Comparison of ENCODE assay signal across 16 mouse cellular contexts in genomic region chr12:34472949-34473651, GRCm38 (mm10).
DNase-seq lines count a peak whose midpoint lies in the region; ATAC-seq and TF ChIP-seq lines count a peak whose summit lies in the region.
"Had no signal": no experiment of that assay in that cellular context is flagged by ENCODE, and none has a peak within 500 bp of the region (broad histone marks: within the 10 kb centered on the region; RNA-seq: fewer than 3 reads in every experiment).

No protein-coding gene starts in this region.

- no peak overlapping the region for H3K9ac ChIP-seq in kidney, postnatal 0 days (ENCODE audit: low read depth, low read length)
- H3K9ac ChIP-seq in limb, embryonic 12.5 days (replicated peaks), result no peak overlapping the region
- H3K9ac ChIP-seq: liver, embryonic 14.5 days had no signal

- H3K4me2 ChIP-seq in kidney, postnatal 0 days (ENCODE audit: low read length), result no peak overlapping the region
- H3K4me2 ChIP-seq in limb, embryonic 12.5 days, result 0 out of 2 replicates have a peak overlapping the region, but pooled peaks have one; percentile 9

- no peak overlapping the region for H3K27ac ChIP-seq in kidney, postnatal 0 days
- peak overlapping the region; percentile 31; the same call in 1 of the 2 replicates for H3K27ac ChIP-seq in cortical plate, adult 2 months (ENCODE audit: insufficient read depth, low read length)
- peak overlapping the region; percentile 77 for H3K27ac ChIP-seq in limb, embryonic 12.5 days
- H3K27ac ChIP-seq: liver, embryonic 14.5 days had no signal

- H3K36me3 ChIP-seq in kidney, postnatal 0 days (ENCODE audit: insufficient read depth, low read length), result no peaks in the 10 kb centered on the region
- no peaks in the 10 kb centered on the region for H3K36me3 ChIP-seq in limb, embryonic 12.5 days

- H3K4me1 ChIP-seq in kidney, postnatal 0 days (replicated peaks; ENCODE audit: insufficient read depth, low read length), result no peaks in the 10 kb centered on the region
- peaks cover 2% of the 10 kb centered on the region for H3K4me1 ChIP-seq in cortical plate, adult 2 months (ENCODE audit: control insufficient read depth, insufficient read depth, low read length)
- peaks cover 11% of the 10 kb centered on the region for H3K4me1 ChIP-seq in limb, embryonic 12.5 days (replicated peaks)

- TF ChIP-seq POLR2A in cortical plate, adult 2 months (IDR thresholded peaks at IDR 0.05; ENCODE audit: extremely low read depth, insufficient read depth, low read length), result no peak

- WGBS in kidney, postnatal 0 days, result 65% methylated on average over 10 of the region's 10 CpGs
- WGBS in limb, embryonic 12.5 days, result 81% methylated on average over 10 of the region's 10 CpGs

- DNase-seq in gastrocnemius, adult 18-20 months (ENCODE audit: low spot score), result peak; percentile 14
- no peak for DNase-seq in gastrocnemius, postnatal 4 days (ENCODE audit: low spot score in 2 of 2)
- peak; percentile 14 for DNase-seq in kidney, postnatal 0 days (ENCODE audit: low spot score)
- DNase-seq in kidney, adult 8-10 months, result no peak
- DNase-seq: adrenal gland, postnatal 36 days; cerebellum, adult 9-10 months; kidney, adult 2 months; kidney, postnatal 36 days; lung, postnatal 14 days; spleen, adult 18-20 months; thymus, adult 18-20 months had no signal

- no peaks in the 10 kb centered on the region for H3K9me3 ChIP-seq in kidney, postnatal 0 days (replicated peaks; ENCODE audit: low read length)
- H3K9me3 ChIP-seq in limb, embryonic 12.5 days, result no peaks in the 10 kb centered on the region

- H3K4me3 ChIP-seq in kidney, postnatal 0 days (replicated peaks; ENCODE audit: low read depth, low read length), result no peak overlapping the region
- H3K4me3 ChIP-seq in cortical plate, adult 2 months (ENCODE audit: insufficient read depth, low read length), result no peak overlapping the region
- H3K4me3 ChIP-seq in limb, embryonic 12.5 days (replicated peaks), result no peak overlapping the region

- no peak for ATAC-seq in kidney, postnatal 0 days (replicated peaks; ENCODE audit: low FRiP score, low read depth)
- no peak for ATAC-seq in limb, embryonic 12.5 days (ENCODE audit: insufficient number of reproducible peaks, insufficient read depth, low FRiP score, low TSS enrichment, low read depth)
- no peak for ATAC-seq in CD4-positive, CD25-positive, alpha-beta regulatory T cell, adult 4 months
- ATAC-seq: midbrain, embryonic 16.5 days had no signal

- TF ChIP-seq CTCF in kidney, postnatal 0 days (IDR thresholded peaks at IDR 0.05; ENCODE audit: low read depth), result no peak
- TF ChIP-seq CTCF in cortical plate, adult 2 months (IDR thresholded peaks at IDR 0.05; ENCODE audit: extremely low read depth, insufficient read depth, low read length), result no peak

- H3K27me3 ChIP-seq in kidney, postnatal 0 days (ENCODE audit: insufficient read depth, low read length), result no peaks in the 10 kb centered on the region
- no peaks in the 10 kb centered on the region for H3K27me3 ChIP-seq in limb, embryonic 12.5 days

Comparison
In these comparisons a context has a peak if more than half of its experiments do, and no peak if none do; other contexts are left out.
1. DNase-seq: peak in gastrocnemius, adult 18-20 months (single experiment) and kidney, postnatal 0 days (single experiment); none in gastrocnemius, postnatal 4 days (0 of 2) and kidney, adult 8-10 months (0 of 2).